Mouse (Mus musculus) CH12.LX (cell line): ENCODE measurements around the gene Appbp2. TPM values are rescaled to one million over a fixed set of nuclear protein-coding genes. Genes with fewer than 3 reads are reported as not detected.

Experiments used
- DNase-seq: peaks from one replicate; pipeline ENCODE4 v3.0.0-alpha.2; 2013; ENCODE audit errors: extremely low read depth
- H3K27ac ChIP-seq: 2 replicates; pipeline ENCODE4 v1.5.1; 2012; ENCODE audit warnings: low read depth, mild to moderate bottlenecking, control low read depth, moderate library complexity; ENCODE audit not compliant: insufficient read depth
- H3K27me3 ChIP-seq: replicated peaks from 2 replicates; pipeline ENCODE3; 2012; ENCODE audit warnings: inconsistent platforms
- H3K36me3 ChIP-seq, 2 experiments: replicated peaks in 1 of 2; 2 replicates each; pipeline versions ENCODE3 to v1.6.1; 2012; ENCODE audit warnings: inconsistent platforms in 1 of 2, low read length in 1 of 2, mild to moderate bottlenecking in 1 of 2, mixed read lengths in 1 of 2, moderate library complexity in 1 of 2; ENCODE audit not compliant: control insufficient read depth in 1 of 2, insufficient read depth in 1 of 2
- H3K4me1 ChIP-seq, 2 experiments: 2 replicates each; pipeline ENCODE4 v1.6.1; 2012; ENCODE audit warnings: inconsistent platforms in 1 of 2, moderate library complexity in 1 of 2; ENCODE audit not compliant: insufficient read depth in 2 of 2, control insufficient read depth in 1 of 2
- H3K4me2 ChIP-seq: 2 replicates; pipeline ENCODE4 v1.6.1; 2012; ENCODE audit warnings: low read depth, mild to moderate bottlenecking, control low read depth; ENCODE audit not compliant: poor library complexity, insufficient read depth, severe bottlenecking
- H3K4me3 ChIP-seq, 3 experiments: fragments of 150-350 bp in 1 of 3; sonication (generic) in 1 of 3; replicated peaks in 1 of 3; 2 replicates each; pipeline versions ENCODE3 to v1.5.1; 2011 to 2012; ENCODE audit warnings: low read depth in 2 of 3, low read length in 2 of 3, mild to moderate bottlenecking in 2 of 3, moderate library complexity in 2 of 3, control low read depth in 1 of 3, improper control_type of control experiment in 1 of 3, inconsistent platforms in 1 of 3, mixed read lengths in 1 of 3; ENCODE audit not compliant: poor library complexity in 1 of 3
- H3K79me2 ChIP-seq: replicated peaks from 2 replicates; pipeline ENCODE4 v1.6.1; 2012; ENCODE audit warnings: mild to moderate bottlenecking, moderate library complexity; ENCODE audit not compliant: control insufficient read depth, poor library complexity, insufficient read depth, severe bottlenecking; ENCODE audit errors: extremely low read depth
- H3K9ac ChIP-seq: 2 replicates; pipeline ENCODE4 v1.6.1; 2012; ENCODE audit warnings: low read depth, mild to moderate bottlenecking, control low read depth, moderate library complexity; ENCODE audit not compliant: insufficient read depth
- H3K9me3 ChIP-seq: replicated peaks from 2 replicates; pipeline ENCODE3; 2012; ENCODE audit warnings: low read length, inconsistent platforms, mixed read lengths
- CHD1 ChIP-seq: IDR thresholded peaks from 2 replicates; pipeline ENCODE4 v1.6.1; 2012; ENCODE audit warnings: low read depth, low read length, improper control_type of control experiment, inconsistent platforms
- CTCF ChIP-seq, 2 experiments: IDR thresholded peaks in 1 of 2; conservative IDR thresholded peaks in 1 of 2; 2 replicates each; pipeline ENCODE4 v1.5.1; 2011 to 2012; ENCODE audit warnings: low read depth in 2 of 2, low read length in 2 of 2, improper control_type of control experiment in 1 of 2, inconsistent platforms in 1 of 2, mild to moderate bottlenecking in 1 of 2, moderate library complexity in 1 of 2
- E2F4 ChIP-seq: IDR thresholded peaks from 2 replicates; pipeline ENCODE4 v1.6.1; 2011; ENCODE audit warnings: low read depth, low read length, improper control_type of control experiment; ENCODE audit not compliant: insufficient replicate concordance
- ELF1 ChIP-seq: IDR thresholded peaks from 2 replicates; pipeline ENCODE4 v1.6.1; 2014; ENCODE audit warnings: low read depth, mild to moderate bottlenecking, inconsistent platforms, low read length, improper control_type of control experiment
- EP300 ChIP-seq: IDR thresholded peaks from 2 replicates; pipeline ENCODE4 v1.6.1; 2011; ENCODE audit warnings: low read length, improper control_type of control experiment
- ETS1 ChIP-seq: conservative IDR thresholded peaks from 2 replicates; pipeline ENCODE4 v1.6.1; 2012; ENCODE audit warnings: low read depth, mild to moderate bottlenecking, inconsistent platforms, low read length, improper control_type of control experiment, moderate library complexity
- GABPA ChIP-seq: IDR thresholded peaks from 2 replicates; pipeline ENCODE4 v1.6.1; 2012; ENCODE audit warnings: low read depth, low read length, improper control_type of control experiment, inconsistent platforms; ENCODE audit not compliant: insufficient replicate concordance
- HCFC1 ChIP-seq: IDR thresholded peaks from 2 replicates; pipeline ENCODE4 v1.6.1; 2012; ENCODE audit warnings: low read depth, mild to moderate bottlenecking, inconsistent platforms, low read length, improper control_type of control experiment
- IRF4 ChIP-seq: IDR thresholded peaks from 2 replicates; pipeline ENCODE4 v1.6.1; 2014; ENCODE audit warnings: low read depth, mild to moderate bottlenecking, inconsistent platforms, low read length, improper control_type of control experiment
- JUN ChIP-seq: IDR thresholded peaks from 2 replicates; pipeline ENCODE4 v1.6.1; 2011; ENCODE audit warnings: low read depth, mild to moderate bottlenecking, low read length, improper control_type of control experiment, moderate library complexity; ENCODE audit not compliant: insufficient read depth
- KAT2A ChIP-seq: IDR thresholded peaks from 2 replicates; pipeline ENCODE4 v1.6.1; 2012; ENCODE audit warnings: low read length, improper control_type of control experiment, inconsistent platforms; ENCODE audit not compliant: insufficient replicate concordance
- MAFK ChIP-seq: IDR thresholded peaks from 2 replicates; pipeline ENCODE4 v1.6.1; 2011; ENCODE audit warnings: low read length, improper control_type of control experiment; ENCODE audit not compliant: insufficient replicate concordance
- MAZ ChIP-seq: IDR thresholded peaks from 2 replicates; pipeline ENCODE4 v1.6.1; 2012; ENCODE audit warnings: low read depth, mild to moderate bottlenecking, inconsistent platforms, low read length, improper control_type of control experiment, moderate library complexity
- MEF2A ChIP-seq: IDR thresholded peaks from 2 replicates; pipeline ENCODE4 v1.6.1; 2014; ENCODE audit warnings: low read depth, mild to moderate bottlenecking, inconsistent platforms, low read length, improper control_type of control experiment, borderline replicate concordance
- MXI1 ChIP-seq: IDR thresholded peaks from 2 replicates; pipeline ENCODE4 v1.6.1; 2011; ENCODE audit warnings: mild to moderate bottlenecking, low read depth, low read length, improper control_type of control experiment
- MYC ChIP-seq: IDR thresholded peaks from 2 replicates; pipeline ENCODE4 v1.6.1; 2011; ENCODE audit warnings: low read depth, mild to moderate bottlenecking, improper control_type of control experiment, low read length
- NELFE ChIP-seq: IDR thresholded peaks from 2 replicates; pipeline ENCODE4 v1.6.1; 2011; ENCODE audit warnings: low read depth, low read length, improper control_type of control experiment
- NRF1 ChIP-seq: IDR thresholded peaks from 2 replicates; pipeline ENCODE4 v1.6.1; 2014; ENCODE audit warnings: low read depth, mild to moderate bottlenecking, inconsistent platforms, low read length, improper control_type of control experiment, moderate library complexity
- PAX5 ChIP-seq: IDR thresholded peaks from 2 replicates; pipeline ENCODE4 v1.6.1; 2012; ENCODE audit warnings: low read length, inconsistent platforms, mixed read lengths
- POLR2A ChIP-seq: IDR thresholded peaks from 2 replicates; pipeline ENCODE4 v1.6.1; 2011; ENCODE audit warnings: low read depth, mild to moderate bottlenecking, improper control_type of control experiment, low read length
- POLR2AphosphoS2 ChIP-seq: IDR thresholded peaks from 2 replicates; pipeline ENCODE4 v1.6.1; 2011; ENCODE audit warnings: low read depth, low read length, improper control_type of control experiment
- RAD21 ChIP-seq: IDR thresholded peaks from 2 replicates; pipeline ENCODE4 v1.6.1; 2011; ENCODE audit warnings: low read depth, mild to moderate bottlenecking, low read length, improper control_type of control experiment, moderate library complexity
- RCOR1 ChIP-seq: conservative IDR thresholded peaks from 2 replicates; pipeline ENCODE4 v1.6.1; 2012; ENCODE audit warnings: low read depth, mild to moderate bottlenecking, inconsistent platforms, low read length, improper control_type of control experiment
- SMC3 ChIP-seq: IDR thresholded peaks from 2 replicates; pipeline ENCODE4 v1.6.1; 2011; ENCODE audit warnings: low read depth, low read length, improper control_type of control experiment
- TCF12 ChIP-seq: IDR thresholded peaks from 2 replicates; pipeline ENCODE4 v1.6.1; 2014; ENCODE audit warnings: low read depth, mild to moderate bottlenecking, inconsistent platforms, low read length, improper control_type of control experiment
- UBTF ChIP-seq: IDR thresholded peaks from 2 replicates; pipeline ENCODE4 v1.6.1; 2012; ENCODE audit warnings: low read depth, mild to moderate bottlenecking, inconsistent platforms, low read length, improper control_type of control experiment, moderate library complexity
- USF1 ChIP-seq: IDR thresholded peaks from 2 replicates; pipeline ENCODE4 v1.6.1; 2014; ENCODE audit warnings: low read depth, mild to moderate bottlenecking, inconsistent platforms, low read length, improper control_type of control experiment
- ZC3H11A ChIP-seq: IDR thresholded peaks from 2 replicates; pipeline ENCODE4 v1.6.1; 2012; ENCODE audit warnings: low read depth, mild to moderate bottlenecking, inconsistent platforms, low read length, improper control_type of control experiment
- ZMIZ1 ChIP-seq: IDR thresholded peaks from 2 replicates; pipeline ENCODE4 v1.6.1; 2012; ENCODE audit warnings: low read depth, mild to moderate bottlenecking, inconsistent platforms, low read length, improper control_type of control experiment
- ZNF384 ChIP-seq: IDR thresholded peaks from 2 replicates; pipeline ENCODE4 v1.6.1; 2012; ENCODE audit warnings: low read depth, low read length, improper control_type of control experiment, inconsistent platforms
- dilution Hi-C: fragments of 300-500 bp; cut with MboI; formaldehyde crosslinking; loops from 2 replicates; pipeline ENCODE4 v1.14.3; 2020; ENCODE audit warnings: low sequenced_read_pairs; ENCODE audit not compliant: extremely low pct_unique_long_range_greater_than_20kb, extremely low pct_ligation_motif_present
- in situ Hi-C: fragments of 300-500 bp; cut with MboI; formaldehyde crosslinking; loops from 3 replicates; pipeline ENCODE4 v1.14.3; 2019; ENCODE audit warnings: low sequenced_read_pairs, low pct_ligation_motif_present, low pct_unique_long_range_greater_than_20kb, mixed read lengths
- polyA plus RNA-seq: library from polyadenylated mRNA; unstranded; fragments of >175 nt; gene quantifications from 2 replicates; pipeline ENCODE4 v1.2.1, GENCODE M21; 2012; ENCODE audit warnings: low read depth; ENCODE audit not compliant: insufficient read length
- total RNA-seq, 2 experiments: library from RNA; depleted of rRNA; stranded (reverse); fragments of 300-350 nt in 1 of 2; fragments of >200 nt in 1 of 2; gene quantifications; 2 replicates each; pipeline ENCODE4 v1.2.3; 2012 to 2014

The Appbp2 gene
- total and polyA plus RNA-seq, 3 experiments, result 31.1 to 37.4 (median 36.6) TPM

DNA sequence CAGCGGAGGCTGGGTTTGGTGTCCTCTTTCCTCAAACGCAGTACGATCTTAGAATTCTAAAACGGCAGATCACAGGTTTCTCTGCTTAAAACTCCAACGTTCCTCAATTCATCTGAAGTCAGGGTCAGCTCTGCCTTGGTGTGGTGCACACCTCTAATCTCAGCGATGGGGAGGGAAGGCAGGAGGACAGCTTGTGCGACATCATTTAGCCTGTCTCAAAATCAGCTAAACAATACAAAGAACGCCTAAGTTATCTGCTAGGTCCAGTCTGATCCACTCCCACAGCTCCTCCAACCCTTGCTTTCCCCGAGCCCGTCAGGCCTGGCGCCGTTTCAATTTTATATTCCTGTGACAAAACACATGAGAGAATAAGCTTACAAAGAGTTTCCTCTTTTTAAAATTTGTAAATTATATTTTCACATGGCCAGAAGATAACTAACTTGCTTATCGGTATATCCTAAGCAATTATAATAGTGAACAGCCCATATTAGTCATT, 51.6 kb downstream of the Appbp2 start:
- H3K4me3 ChIP-seq, result peak overlapping the region in 2 of 3 experiments; percentile 34 to 55
- in situ Hi-C loops, result no loop called here
- peaks cover 0 to 8% of the 10 kb centered on the region in 2 experiments; a peak in 2 of 4 replicates for H3K4me1 ChIP-seq
- H3K79me2 ChIP-seq, result no peaks in the 10 kb centered on the region
- DNase-seq, result no peak
- no peak overlapping the region for H3K9ac ChIP-seq
- peaks cover 3% of the 10 kb centered on the region for H3K9me3 ChIP-seq
- peaks cover 0 to 12% of the 10 kb centered on the region in 2 experiments for H3K36me3 ChIP-seq
- TF ChIP-seq MXI1 (0 out of 2 replicates have a peak, but pooled peaks have one; percentile 10), RCOR1 (no peak)
- peak overlapping the region; percentile 66 for H3K4me2 ChIP-seq
- dilution Hi-C loops, result no loop called here
- no peaks in the 10 kb centered on the region for H3K27me3 ChIP-seq
- no peak overlapping the region for H3K27ac ChIP-seq

DNA sequence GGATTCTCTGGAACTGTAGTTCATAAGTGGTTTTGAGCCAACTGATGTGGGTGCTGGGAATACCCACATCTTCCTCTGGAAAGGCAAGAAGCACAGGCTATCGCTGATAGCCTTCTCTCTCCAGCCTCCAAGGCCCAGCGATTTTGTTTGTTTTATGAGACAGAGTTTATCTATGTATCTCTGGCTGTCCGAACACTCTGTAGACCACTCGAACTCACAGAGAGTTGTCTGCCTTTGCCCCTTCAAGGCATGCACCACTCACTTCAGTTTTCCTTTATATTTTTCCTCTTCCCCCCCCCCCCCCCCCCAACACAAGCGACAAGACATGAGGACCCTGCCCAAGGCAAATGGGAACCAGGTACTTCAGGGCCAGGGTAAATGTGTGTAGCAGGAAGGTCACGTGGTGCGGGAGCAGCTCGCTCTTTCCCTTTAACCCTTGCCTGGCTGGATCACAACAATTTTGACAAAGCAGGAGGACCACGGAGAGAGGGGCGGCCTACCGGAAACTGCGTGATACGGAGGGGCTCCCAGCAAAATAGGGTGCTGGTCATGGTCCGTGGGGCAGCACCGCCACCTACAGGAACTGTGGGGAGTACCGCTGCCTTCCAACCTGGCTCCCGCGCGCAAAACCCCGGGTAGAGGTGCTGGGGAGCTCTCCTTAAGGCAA, 52.2 kb downstream of the Appbp2 start:
- Histone ChIP-seq H3K4me3 (peak overlapping the region; percentile 31 to 55 (median 34)), H3K27ac (no peak overlapping the region), H3K36me3 (peaks cover 0 to 10% of the 10 kb centered on the region in 2 experiments), H3K4me2 (peak overlapping the region; percentile 66), H3K79me2 (no peaks in the 10 kb centered on the region), H3K9ac (no peak overlapping the region), H3K9me3 (peaks cover 3% of the 10 kb centered on the region), H3K4me1 (peaks cover 2 to 8% of the 10 kb centered on the region in 2 experiments; a peak in 3 of 4 replicates), H3K27me3 (no peaks in the 10 kb centered on the region)
- peak; percentile 67 for DNase-seq
- in situ Hi-C loops, result no loop called here
- dilution Hi-C loops, result no loop called here
- no peak for TF ChIP-seq RCOR1
- TF ChIP-seq GABPA, result no peak
- TF ChIP-seq MEF2A, result no peak
- no peak for TF ChIP-seq ZNF384
- TF ChIP-seq CTCF (conservative IDR thresholded peaks at IDR 0.05 in 1 of 2, IDR thresholded peaks at IDR 0.05 in 1 of 2; ENCODE audit: low read depth in 2 of 2, low read length in 2 of 2), result peak; percentile 39 to 91
- TF ChIP-seq SMC3, result peak; percentile 73
- TF ChIP-seq HCFC1, result peak; percentile 53
- peak; percentile 64; the same call in 1 of the 2 replicates for TF ChIP-seq ELF1
- peak; percentile 17; the same call in 1 of the 2 replicates for TF ChIP-seq ZC3H11A
- TF ChIP-seq TCF12, result 0 out of 2 replicates have a peak, but pooled peaks have one; percentile 57
- no peak; the same call in 1 of the 2 replicates for TF ChIP-seq UBTF
- TF ChIP-seq KAT2A, result no peak
- peak; percentile 53; the same call in 1 of the 2 replicates for TF ChIP-seq NELFE
- peak; percentile 42; the same call in 1 of the 2 replicates for TF ChIP-seq POLR2A
- peak; percentile 43; the same call in 1 of the 2 replicates for TF ChIP-seq MYC
- TF ChIP-seq USF1, result peak; percentile 88
- peak; percentile 51; the same call in 1 of the 2 replicates for TF ChIP-seq MAZ
- TF ChIP-seq RAD21, result peak; percentile 85
- TF ChIP-seq IRF4, result no peak; the same call in 1 of the 2 replicates
- TF ChIP-seq CHD1, result no peak
- TF ChIP-seq ZMIZ1, result no peak
- no peak for TF ChIP-seq MAFK
- TF ChIP-seq MXI1, result peak; percentile 63
- TF ChIP-seq E2F4, result no peak
- no peak for TF ChIP-seq PAX5
- no peak for TF ChIP-seq EP300
- TF ChIP-seq POLR2AphosphoS2, result no peak
- 0 out of 2 replicates have a peak, but pooled peaks have one; percentile 15 for TF ChIP-seq ETS1
- no peak for TF ChIP-seq NRF1
- no peak for TF ChIP-seq JUN
